Mouse (Mus musculus): Measurements from ENCODE around the gene C1qa.

GRCm38 (mm10) chr4:136878171-136878570 lies 20.4 kb downstream of the C1qa start:
- TF ChIP-seq CTCF (IDR thresholded peaks at IDR 0.05) (no peak), EP300 (IDR thresholded peaks at IDR 0.05) (no peak)
